Mouse (Mus musculus) layer of hippocampus, adult 11-12 months (tissue): ENCODE data around the gene Cct2.
"Not testable (repeated sequence)": the region's sequence is repeated elsewhere in the genome, so short reads cannot be mapped to it uniquely, and the experiment has no call there.

Source experiments
- DNase-seq: peaks from one replicate; pipeline ENCODE4 v3.0.0; 2022; ENCODE audit warnings: low spot score

Gene Cct2

DNA sequence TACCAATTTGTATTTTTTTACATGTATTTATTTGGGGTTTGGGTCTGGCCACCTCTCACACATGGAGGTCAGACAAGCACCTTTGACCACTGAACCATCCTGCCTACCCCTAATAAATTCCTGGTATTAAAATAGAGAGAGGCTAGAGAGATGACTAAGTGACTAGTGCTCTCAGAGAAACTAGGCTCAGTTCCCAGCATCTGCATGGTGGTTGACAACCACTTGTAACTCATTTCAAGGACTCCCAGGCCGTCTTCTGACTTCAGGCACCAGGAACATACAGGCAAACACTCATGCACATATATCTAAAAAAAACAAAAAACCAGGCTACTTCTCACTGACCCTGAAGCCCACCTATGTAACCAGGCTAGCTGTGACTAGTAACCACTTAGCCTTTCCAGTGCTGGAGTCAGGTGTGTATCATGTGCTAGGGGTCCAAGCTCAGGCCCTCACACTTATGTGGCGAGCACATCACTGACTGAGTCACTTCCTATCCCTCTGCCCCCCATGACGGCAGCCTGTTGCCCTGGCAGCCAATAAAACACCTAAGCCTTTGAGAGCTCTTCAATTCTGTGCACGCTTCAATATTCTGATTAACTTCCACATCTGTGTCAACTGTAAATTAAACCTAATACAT lies 13.5 kb downstream of the Cct2 start:
- no peak for DNase-seq

GRCm38 (mm10) chr10:117049253-117049652 lies 14.4 kb downstream of the Cct2 start:
- DNase-seq: no peak

DNA sequence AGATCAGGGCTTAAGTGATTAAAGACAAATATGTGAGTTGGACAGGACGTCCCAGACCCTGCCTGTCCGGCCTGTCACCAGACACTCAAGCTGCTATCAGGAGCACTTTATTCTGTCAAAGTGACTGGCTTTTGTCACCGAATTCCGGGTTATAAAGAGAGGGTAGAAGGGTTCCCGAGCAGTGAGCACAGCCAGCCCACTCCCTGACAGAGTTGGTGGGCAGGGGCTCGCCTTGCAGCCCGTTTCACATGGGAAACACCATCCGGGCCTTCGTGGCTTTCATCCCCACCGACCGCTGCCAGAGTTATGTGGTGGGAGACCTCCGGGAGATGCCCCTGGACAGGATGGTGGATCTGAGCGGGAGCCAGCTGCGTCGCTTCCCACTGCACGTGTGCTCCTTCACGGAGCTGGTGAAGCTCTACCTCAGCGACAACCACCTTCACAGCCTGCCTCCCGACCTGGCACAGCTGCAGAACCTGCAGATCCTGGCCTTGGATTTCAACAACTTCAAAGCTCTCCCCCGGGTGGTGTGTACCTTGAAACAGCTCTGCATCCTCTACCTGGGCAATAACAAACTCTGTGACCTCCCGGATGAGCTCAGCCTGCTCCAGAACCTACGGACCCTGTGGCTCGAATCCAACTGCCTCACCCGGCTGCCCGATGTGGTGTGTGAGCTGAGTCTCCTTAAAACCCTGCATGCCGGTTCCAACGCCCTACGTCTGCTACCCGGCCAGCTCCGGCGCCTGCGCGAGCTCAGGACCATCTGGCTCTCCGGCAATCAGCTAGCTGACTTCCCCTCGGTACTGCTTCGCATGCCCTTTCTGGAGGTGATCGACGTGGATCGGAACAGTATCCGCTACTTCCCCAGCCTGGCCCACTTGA lies 18.2 kb downstream of the Cct2 start, which contains the start of gene Lrrc10:
Gene Lrrc10 (plus strand): TSS at position 167 of the 882 bp plus-strand sequence.
- peak; percentile 48 for DNase-seq

DNA sequence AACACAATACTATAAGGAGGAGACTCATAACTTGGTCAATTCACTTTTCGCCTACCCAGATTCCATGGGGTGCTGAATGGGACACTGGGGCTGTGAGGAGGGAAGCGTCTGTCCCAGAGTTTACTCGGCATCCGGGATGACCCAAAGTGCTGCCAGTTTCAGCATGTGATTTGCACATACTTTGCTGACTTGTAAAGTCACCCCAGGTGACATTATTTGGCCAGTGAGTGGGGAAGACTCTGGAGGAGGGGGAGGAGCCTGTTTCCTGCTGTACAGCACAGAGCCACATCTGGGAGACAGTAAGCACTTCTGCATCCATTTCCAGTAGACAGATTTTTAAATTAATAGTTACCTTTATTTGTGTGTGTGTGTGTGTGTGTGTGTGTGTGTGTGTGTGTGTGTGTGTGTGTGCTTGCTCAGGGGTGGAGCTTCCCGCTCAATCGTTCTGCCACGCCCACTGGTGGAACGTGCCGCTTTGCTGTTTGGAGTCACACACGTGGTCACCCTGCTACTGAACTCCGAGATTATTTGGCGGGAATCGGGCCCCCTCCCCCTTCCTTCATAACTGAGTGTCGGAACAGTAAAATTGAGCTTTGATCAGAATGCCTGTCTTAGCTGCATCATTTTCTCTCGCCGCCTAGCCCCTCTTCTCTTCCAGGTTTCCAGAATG lies 20.0 kb downstream of the Cct2 start:
- DNase-seq: not testable (repeated sequence)

DNA sequence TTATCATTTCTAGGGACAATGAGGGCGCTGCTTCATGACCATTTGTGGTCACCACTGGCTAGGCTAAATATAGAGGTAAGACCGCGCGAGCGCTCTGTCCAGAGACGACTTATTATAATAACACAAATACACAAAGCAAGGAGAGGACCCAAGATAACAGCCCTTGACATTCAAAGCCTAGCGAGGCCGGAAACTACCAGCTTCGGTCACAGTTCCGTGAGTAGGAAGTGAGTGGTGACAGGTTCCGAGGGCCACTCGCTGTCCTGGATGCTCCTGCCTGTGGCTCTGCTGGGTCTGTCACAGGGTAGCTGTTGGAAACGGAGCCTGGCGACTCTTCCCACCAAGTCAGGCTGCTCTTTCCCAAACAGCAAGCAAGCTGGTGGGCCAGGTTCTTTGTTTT lies 21.3 kb downstream of the Cct2 start:
- no peak for DNase-seq

DNA sequence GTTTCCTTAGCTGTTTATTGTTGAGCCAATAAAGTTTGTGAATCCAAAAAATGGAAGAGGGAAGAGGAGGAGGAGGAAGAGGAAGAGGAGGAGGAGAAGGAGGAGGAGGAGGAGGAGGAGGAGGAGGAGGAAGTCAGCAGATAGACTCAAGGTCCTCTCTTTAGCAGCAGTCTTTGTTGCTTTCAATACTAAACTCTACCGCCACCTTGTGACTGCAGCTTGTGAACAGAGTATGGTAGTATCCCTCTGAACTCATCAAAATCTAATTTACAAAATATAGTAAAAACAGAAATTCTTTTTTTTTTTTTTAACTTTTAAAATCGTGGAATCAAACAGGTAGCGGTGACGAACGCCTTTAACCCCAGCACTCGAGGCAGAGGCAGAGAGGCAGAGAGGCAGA lies 23.3 kb downstream of the Cct2 start:
- DNase-seq: peak; percentile 27

- DNase-seq: peak; percentile 86
Measured at GRCm38 (mm10) chr10:117033785-117034184, 29.8 kb downstream of the Cct2 start.

- no peak for DNase-seq
Measured at GRCm38 (mm10) chr10:117031160-117031559, 32.5 kb downstream of the Cct2 start.

DNA sequence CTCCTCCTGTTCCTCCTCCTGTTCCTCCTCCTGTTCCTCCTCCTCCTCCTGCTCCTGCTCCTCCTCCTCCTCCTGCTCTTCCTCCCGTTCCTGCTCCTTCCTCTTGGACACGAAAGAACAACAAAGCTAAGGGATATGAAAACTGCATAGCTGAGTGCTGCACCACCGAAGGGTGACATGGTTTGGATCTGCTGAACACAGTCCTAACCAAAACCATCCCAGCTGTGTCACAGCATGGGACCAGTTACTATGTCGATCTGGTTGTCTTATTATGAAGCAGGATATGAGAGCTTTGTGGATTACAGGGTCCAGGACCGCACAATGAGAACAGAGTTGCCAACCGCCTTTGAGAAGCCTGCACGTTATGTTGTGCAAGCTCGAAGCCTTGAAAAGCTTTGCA lies 37.4 kb downstream of the Cct2 start:
- DNase-seq: no peak

GRCm38 (mm10) chr10:117025776-117026175 lies 37.8 kb downstream of the Cct2 start:
- not testable (repeated sequence) for DNase-seq

- DNase-seq: no peak
Measured at GRCm38 (mm10) chr10:117023693-117024092, 39.9 kb downstream of the Cct2 start.

DNA sequence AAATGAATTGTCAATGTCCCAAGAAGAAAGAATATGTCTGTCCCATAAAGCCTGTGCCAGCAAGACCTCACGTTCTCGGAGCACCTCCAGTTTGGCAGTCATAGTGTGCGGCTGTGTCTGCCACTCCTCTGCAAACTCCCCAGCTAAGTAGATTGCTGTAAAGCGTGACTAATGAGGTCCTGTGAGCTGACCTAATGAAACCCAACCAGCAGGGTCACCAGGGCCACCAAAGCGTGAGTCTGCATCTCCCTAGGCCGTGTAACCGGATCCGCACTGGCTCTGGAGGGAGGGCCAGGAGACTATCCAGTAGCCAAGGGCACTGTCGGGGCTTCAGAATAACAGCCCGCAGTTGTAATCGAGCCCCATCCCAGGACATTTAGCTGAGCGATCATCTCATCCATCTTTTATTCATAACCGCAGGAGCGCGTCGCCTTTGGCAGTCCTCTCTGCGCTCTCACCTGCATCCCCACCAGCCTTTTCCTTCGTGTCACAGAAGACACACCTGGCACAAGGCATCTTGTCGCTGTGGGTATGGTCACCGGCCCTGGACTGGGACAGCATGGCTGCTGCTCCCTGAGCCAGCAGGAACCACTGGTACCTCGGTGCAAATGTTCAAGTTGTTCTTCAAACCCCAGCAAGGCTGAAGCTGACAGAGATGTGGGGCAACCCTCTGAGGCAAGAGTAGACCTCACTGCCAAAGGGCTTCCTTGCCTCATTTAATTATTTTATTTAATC lies 42.4 kb downstream of the Cct2 start:
- DNase-seq: no peak

DNA sequence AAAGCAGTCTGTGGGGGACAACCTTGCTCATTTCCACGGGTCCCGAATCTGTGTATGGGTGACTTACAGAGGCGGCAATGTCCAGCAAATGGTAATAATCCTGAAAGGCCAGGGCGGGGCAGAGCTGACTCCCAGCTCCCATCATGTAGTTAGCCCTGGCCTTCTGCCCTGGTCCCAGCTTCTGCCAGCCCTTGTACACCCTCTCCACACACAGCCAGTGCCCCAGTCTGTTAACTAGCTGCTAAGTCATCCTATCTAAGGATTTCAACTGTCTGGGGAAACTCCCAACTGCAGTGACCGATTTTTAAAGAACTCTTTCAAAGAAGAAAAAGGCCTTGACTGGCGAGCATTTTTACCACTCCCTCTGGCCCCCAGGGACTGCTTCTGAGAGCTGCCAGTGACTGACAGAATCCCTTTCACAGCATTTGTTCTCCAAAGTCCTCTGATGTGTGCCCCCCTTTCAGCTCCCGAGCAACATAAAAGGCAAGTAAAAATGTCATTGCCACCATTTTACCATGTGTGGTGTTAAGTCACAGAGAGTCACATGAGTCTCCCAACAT lies 45.3 kb downstream of the Cct2 start:
- DNase-seq: no peak

DNA sequence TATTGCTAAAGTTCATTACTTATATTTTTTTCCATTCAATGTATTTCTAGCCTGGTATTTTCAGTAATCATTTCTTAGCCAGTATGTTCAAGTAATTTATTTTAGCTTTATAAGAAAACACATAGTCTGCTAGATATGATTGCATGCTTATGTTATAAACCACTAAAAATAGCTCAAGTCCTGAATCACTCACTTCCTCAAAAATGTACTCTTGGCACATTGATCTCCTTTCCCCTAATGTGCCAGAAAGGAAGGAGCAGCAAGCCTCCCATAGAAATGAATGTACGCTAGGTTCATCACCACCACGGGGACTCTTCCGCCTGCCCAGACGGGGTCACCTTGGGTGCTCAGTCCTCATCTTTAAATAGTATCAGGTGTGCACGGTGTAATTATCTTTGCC lies 49.0 kb downstream of the Cct2 start:
- no peak for DNase-seq

DNA sequence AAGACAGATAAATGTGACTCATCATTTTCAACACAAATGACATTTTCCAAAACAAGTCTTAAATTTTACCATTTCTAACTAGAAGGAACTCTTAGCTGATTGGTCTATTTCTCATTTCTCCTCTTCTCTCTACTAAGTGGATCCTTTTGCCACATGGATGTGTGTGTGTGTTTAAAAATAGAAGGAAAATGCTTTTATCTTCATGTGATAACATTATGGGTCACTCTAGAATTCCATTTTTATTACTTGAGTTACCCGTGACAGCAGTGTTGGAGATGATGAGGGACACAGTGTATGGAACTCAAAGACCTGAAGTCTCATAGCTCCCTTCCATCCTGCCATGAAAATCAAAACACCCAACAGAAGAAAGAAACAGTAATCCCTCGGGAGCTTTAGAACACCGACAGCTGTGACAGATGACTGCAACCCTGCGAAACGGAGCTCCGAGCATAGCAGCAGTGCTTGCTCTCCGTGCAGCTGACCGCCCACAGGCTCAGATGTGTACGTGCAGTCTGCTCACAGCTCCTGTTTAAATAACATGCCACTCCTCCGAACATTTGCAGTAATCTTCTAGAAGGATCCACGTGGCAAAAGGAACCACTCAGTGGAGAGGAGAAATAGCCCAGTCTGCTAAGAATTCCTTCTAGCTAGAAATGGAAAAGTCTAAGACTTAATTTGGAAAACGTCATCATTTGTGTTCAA lies 49.8 kb downstream of the Cct2 start:
- DNase-seq: peak; percentile 42

- no peak for DNase-seq
Measured at GRCm38 (mm10) chr10:117011047-117011446, 52.6 kb downstream of the Cct2 start.

GRCm38 (mm10) chr10:117009691-117010090 lies 53.9 kb downstream of the Cct2 start:
- no peak for DNase-seq

- no peak for DNase-seq
Measured at GRCm38 (mm10) chr10:117005707-117006464, 57.7 kb downstream of the Cct2 start.

- no peak for DNase-seq
Measured at GRCm38 (mm10) chr10:117004695-117005094, 58.9 kb downstream of the Cct2 start.
